Comparison of ENCODE assay signal across 8 mouse cellular contexts in genomic region chr8:94999956-95000355, GRCm38 (mm10). TPM values are rescaled to one million over a fixed set of nuclear protein-coding genes. Genes with fewer than 3 reads are reported as not detected.
A peak's percentile ranks its signal among the peaks of the same experiment; 100 is the strongest.
DNase-seq lines count a peak whose midpoint lies in the region; ATAC-seq lines count a peak whose summit lies in the region.

No protein-coding gene starts in this region.

- H3K4me3 ChIP-seq in brown adipose tissue, adult 24 weeks (ENCODE audit: insufficient read depth, low read depth, low read length) = peak overlapping the region; percentile 26
- H3K4me3 ChIP-seq in forebrain, embryonic 13.5 days = peak overlapping the region; percentile 78

- H3K9me3 ChIP-seq in forebrain, embryonic 13.5 days (replicated peaks) = no peaks in the 10 kb centered on the region

- H3K4me2 ChIP-seq in forebrain, embryonic 13.5 days = peak overlapping the region; percentile 95

- 33% methylated on average over 6 of the region's 6 CpGs for WGBS in forebrain, embryonic 13.5 days

- peaks cover 34% of the 10 kb centered on the region for H3K4me1 ChIP-seq in brown adipose tissue, adult 24 weeks (ENCODE audit: control insufficient read depth, insufficient read depth, insufficient read length, low read length)
- H3K4me1 ChIP-seq in forebrain, embryonic 13.5 days = peaks cover 59% of the 10 kb centered on the region

- peak; percentile 53 for DNase-seq in kidney, adult 18-20 months
- peak; percentile 79 for DNase-seq in lung, postnatal 25 days (ENCODE audit: low spot score)
- no peak for DNase-seq in layer of hippocampus, adult 18-20 months (ENCODE audit: low spot score in 2 of 2)
- DNase-seq in gastrocnemius, postnatal 10 days = no peak
- no peak for DNase-seq in ovary, postnatal 36 days (ENCODE audit: low spot score)

- peak overlapping the region; percentile 100 for H3K27ac ChIP-seq in brown adipose tissue, adult 24 weeks (replicated peaks; ENCODE audit: low read depth, low read length)
- H3K27ac ChIP-seq in forebrain, embryonic 13.5 days = peak overlapping the region; percentile 98

- peaks cover 30% of the 10 kb centered on the region for H3K36me3 ChIP-seq in forebrain, embryonic 13.5 days (ENCODE audit: poor library complexity, severe bottlenecking)

- ATAC-seq in forebrain, embryonic 13.5 days = no peak
- ATAC-seq in activated CD4-positive, CD25-positive, alpha-beta regulatory T cell, adult 4 months = no peak

- no peaks in the 10 kb centered on the region for H3K27me3 ChIP-seq in forebrain, embryonic 13.5 days

- peak overlapping the region; percentile 98 for H3K9ac ChIP-seq in forebrain, embryonic 13.5 days

RNA-seq across cellular contexts. Expression of gene Adgrg3, which starts 17.5 kb away (rescaled TPM):
- not detected in 2 replicates for polyA plus RNA-seq in brown adipose tissue, adult 24 weeks (2012; ENCODE audit: insufficient read depth, insufficient read length, missing spikeins)
- polyA plus RNA-seq in forebrain, embryonic 13.5 days (2015; fragmentation: Nextera tagmentation; extraction: Ambion mirVana) = 0.79 and 1.0 TPM in 2 replicates
- under 1 TPM in 1 of 2 experiments, not detected in 1; 0.48 TPM for total RNA-seq in layer of hippocampus, adult 18-20 months (2021)
- 1 to 10 TPM in 1 of 2 experiments, under 1 TPM in 1; 0.80 to 1.2 TPM for total RNA-seq in gastrocnemius, postnatal 10 days (2021)
- polyA plus RNA-seq in activated CD4-positive, CD25-positive, alpha-beta regulatory T cell, adult 4 months (2017; shearing (Covaris generic)) = under 1 TPM; 0.21 to 0.41 TPM

RNA-seq across cellular contexts. Expression of gene Adgrg1, which starts 25.4 kb away (rescaled TPM):
- 7.4 and 18.4 TPM in 2 replicates for polyA plus RNA-seq in brown adipose tissue, adult 24 weeks (2012; ENCODE audit: insufficient read depth, insufficient read length, missing spikeins)
- polyA plus RNA-seq in forebrain, embryonic 13.5 days (2015; fragmentation: Nextera tagmentation; extraction: Ambion mirVana) = 156 and 178 TPM in 2 replicates
- total RNA-seq in layer of hippocampus, adult 18-20 months (2021) = 100 to 1,000 TPM; 100 to 108 TPM
- total RNA-seq in gastrocnemius, postnatal 10 days (2021) = 10 to 100 TPM; 15.6 to 18.0 TPM
- 1 to 10 TPM; 1.8 to 2.8 TPM for polyA plus RNA-seq in activated CD4-positive, CD25-positive, alpha-beta regulatory T cell, adult 4 months (2017; shearing (Covaris generic))

RNA-seq across cellular contexts. Expression of gene Drc7, which starts 54.9 kb away (rescaled TPM):
- not detected in 2 replicates for polyA plus RNA-seq in brown adipose tissue, adult 24 weeks (2012; ENCODE audit: insufficient read depth, insufficient read length, missing spikeins)
- polyA plus RNA-seq in forebrain, embryonic 13.5 days (2015; fragmentation: Nextera tagmentation; extraction: Ambion mirVana) = 0.49 and 1.0 TPM in 2 replicates
- 1 to 10 TPM; 1.7 to 1.8 TPM for total RNA-seq in layer of hippocampus, adult 18-20 months (2021)
- not detected for total RNA-seq in gastrocnemius, postnatal 10 days (2021)
- polyA plus RNA-seq in activated CD4-positive, CD25-positive, alpha-beta regulatory T cell, adult 4 months (2017; shearing (Covaris generic)) = not detected

Comparison
In these comparisons a context has a peak if more than half of its experiments do, and no peak if none do; other contexts are left out.
1. DNase-seq: peak in kidney, adult 18-20 months (single experiment) and lung, postnatal 25 days (single experiment); none in layer of hippocampus, adult 18-20 months (0 of 2), gastrocnemius, postnatal 10 days (single experiment) and ovary, postnatal 36 days (single experiment).